Mouse (Mus musculus) megakaryocyte, adult 5-6 weeks (primary cell): Measurements from ENCODE around the gene Nostrin. TPM values are rescaled to one million over a fixed set of nuclear protein-coding genes. Genes with fewer than 3 reads are reported as not detected.

Experiments used
- total RNA-seq, 2 experiments: library from RNA; stranded (forward) in 1 of 2; stranded (reverse) in 1 of 2; fragments of 153-499, 151-499 nt in 1 of 2; fragments of 221-1000, 200-1000 nt in 1 of 2; gene quantifications; 2 replicates each; pipeline versions ENCODE4 v1.2.3 to v1.2.4; 2015 to 2017

The Nostrin gene
- total RNA-seq, 2 experiments from 2014 or later, result 24.3 to 25.1 TPM

Other genes starting within 250 kb of the Nostrin start
- 101 and 107 TPM in 2 replicates for gene Spc25, start 70.4 kb downstream of the Nostrin start, total RNA-seq (2015)
- 116 and 134 TPM in 2 replicates for gene Spc25, start 70.4 kb downstream of the Nostrin start, total RNA-seq (2017)
- not detected in 2 replicates for gene G6pc2, start 75.3 kb downstream of the Nostrin start, total RNA-seq (2015)
- gene G6pc2, start 75.3 kb downstream of the Nostrin start, total RNA-seq (2017), result not detected in 2 replicates
- gene Abcb11, start 206.8 kb downstream of the Nostrin start, total RNA-seq (2015), result not detected in 2 replicates
- gene Abcb11, start 206.8 kb downstream of the Nostrin start, total RNA-seq (2017), result not detected in 2 replicates
- 12.4 and 13.8 TPM in 2 replicates for gene Dhrs9, start 244.6 kb downstream of the Nostrin start, total RNA-seq (2015)
- gene Dhrs9, start 244.6 kb downstream of the Nostrin start, total RNA-seq (2017), result 16.2 and 17.2 TPM in 2 replicates